Comparison of ENCODE assay signal across 24 mouse cellular contexts in genomic region chr5:76522446-76522845, GRCm38 (mm10). TPM values are rescaled to one million over a fixed set of nuclear protein-coding genes. Genes with fewer than 3 reads are reported as not detected.
"Had no signal": no experiment of that assay in that cellular context is flagged by ENCODE, and none has a peak within 500 bp of the region (broad histone marks: within the 10 kb centered on the region; RNA-seq: fewer than 3 reads in every experiment).

No protein-coding gene starts in this region.

- ATAC-seq: intestine, postnatal 0 days; lung, postnatal 0 days; midbrain, embryonic 15.5 days had no signal

- H3K4me1 ChIP-seq: limb, embryonic 10.5 days; limb, embryonic 13.5 days; liver, embryonic 13.5 days; midbrain, embryonic 12.5 days; midbrain, embryonic 15.5 days; neural tube, embryonic 13.5 days had no signal

- H3K36me3 ChIP-seq: limb, embryonic 10.5 days; limb, embryonic 13.5 days; liver, embryonic 13.5 days; midbrain, embryonic 12.5 days; midbrain, embryonic 15.5 days; neural tube, embryonic 13.5 days had no signal

- H3K27me3 ChIP-seq: liver, embryonic 13.5 days; midbrain, embryonic 12.5 days; midbrain, embryonic 15.5 days; neural tube, embryonic 13.5 days had no signal

- H3K27ac ChIP-seq: kidney, postnatal 0 days; limb, embryonic 10.5 days; limb, embryonic 13.5 days; liver, embryonic 13.5 days; midbrain, embryonic 12.5 days; midbrain, embryonic 15.5 days; neural tube, embryonic 13.5 days had no signal

- DNase-seq: liver; liver, embryonic 13.5 days; lung, embryonic 14.5 days; retina, postnatal 1 day; thymus, adult 2 months; thymus, postnatal 14 days; thymus, postnatal 4 days had no signal

- H3K4me3 ChIP-seq: limb, embryonic 10.5 days; limb, embryonic 13.5 days; liver, embryonic 13.5 days; midbrain, embryonic 12.5 days; midbrain, embryonic 15.5 days; myocyte; neural tube, embryonic 13.5 days had no signal

RNA-seq across cellular contexts. Expression of gene Gm7271, which starts 38.6 kb away (rescaled TPM):
- total RNA-seq: layer of hippocampus, postnatal 14 days; left cerebral cortex, adult 18-20 months; neutrophil, adult 5-6 weeks had no signal
- polyA plus RNA-seq: intestine, postnatal 0 days; kidney, adult 2 months; kidney, embryonic 14.5 days; kidney, postnatal 0 days; limb, embryonic 10.5 days; limb, embryonic 13.5 days; liver, embryonic 13.5 days; liver, embryonic 16.5 days; lung, embryonic 14.5 days; lung, postnatal 0 days; midbrain, embryonic 12.5 days; midbrain, embryonic 15.5 days; myocyte; small intestine, adult 2 months; stomach, embryonic 14.5 days; thymus, adult 2 months had no signal
